Mouse (Mus musculus): Measurements from ENCODE around the gene Itm2b.

Itm2b gene

GRCm38 (mm10) chr14:73384913-73385719 lies at the start of gene Itm2b:
TSS of gene Itm2b (minus strand) at chr14:73385289.
- DNase-seq (ENCODE audit: low read depth in 1 of 2, low spot score in 2 of 2) = peak in 1 of 2 experiments; percentile 53

GRCm38 (mm10) chr14:73433487-73433886 lies 48.4 kb upstream of the Itm2b start:
- DNase-seq (ENCODE audit: low read depth in 1 of 2, low spot score in 2 of 2) = no peak

DNA sequence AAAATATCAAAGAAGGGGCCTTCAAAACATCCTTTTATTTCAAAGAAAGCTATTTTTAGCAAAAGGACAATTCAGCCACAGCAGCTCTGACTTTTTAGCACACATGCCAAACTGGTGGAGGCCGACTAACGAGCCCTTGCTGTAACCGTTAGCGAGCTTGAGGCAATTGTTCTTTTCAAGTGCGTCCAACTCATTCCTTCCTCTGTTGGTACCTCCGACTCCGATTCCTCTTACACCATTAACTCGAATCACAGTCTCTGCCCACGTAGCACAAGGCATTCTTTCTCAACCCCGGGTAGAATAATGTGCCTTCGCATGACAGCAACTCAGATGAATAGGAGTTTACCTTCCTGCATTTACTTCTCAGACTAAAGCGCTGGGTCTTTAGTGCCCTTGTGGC lies 45.5 kb upstream of the Itm2b start:
- no peak for DNase-seq (ENCODE audit: low read depth in 1 of 2, low spot score in 2 of 2)

DNA sequence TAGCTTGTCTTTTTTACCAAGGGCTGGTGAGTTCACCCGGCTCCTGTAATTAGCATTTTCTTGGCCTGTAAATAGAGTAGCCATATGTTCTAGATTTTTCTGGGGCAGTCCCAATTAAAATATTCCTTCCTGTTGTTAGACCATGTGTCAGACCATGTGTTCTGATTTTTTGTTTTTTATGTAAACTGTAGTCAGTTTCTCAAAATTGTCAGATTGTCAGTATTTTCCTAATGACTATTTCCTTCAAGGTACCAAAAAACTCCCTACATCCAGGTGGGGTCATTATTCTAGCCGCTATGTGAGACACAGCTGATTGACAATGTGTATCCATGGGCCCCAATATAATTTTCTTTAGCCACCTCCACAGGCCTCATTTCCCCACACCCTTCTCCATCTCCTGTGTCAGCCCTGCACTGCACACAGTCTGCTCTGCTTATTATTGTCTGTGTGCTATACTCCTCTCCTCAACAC lies 40.5 kb upstream of the Itm2b start:
- DNase-seq (ENCODE audit: low read depth in 1 of 2, low spot score in 2 of 2) = no peak

DNA sequence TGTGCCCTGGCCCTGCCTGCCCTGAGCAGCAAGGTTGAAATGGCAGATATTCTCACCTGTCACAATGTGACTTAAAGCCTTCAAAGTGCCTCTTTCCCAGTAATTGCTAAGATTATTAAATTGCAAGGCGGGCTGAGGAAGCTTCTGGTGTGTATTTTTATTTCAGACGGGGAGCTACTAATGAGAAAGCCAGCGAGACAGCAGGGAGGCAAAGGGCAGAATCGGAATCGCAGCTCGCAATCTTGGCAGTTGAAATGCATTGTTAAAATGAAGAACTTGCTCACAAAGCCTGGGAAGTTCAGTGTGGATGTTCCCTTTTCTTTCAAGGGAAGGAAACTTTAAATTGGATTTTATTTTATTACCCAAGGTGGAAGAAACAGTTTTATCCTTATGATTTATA lies 39.9 kb upstream of the Itm2b start:
- no peak for DNase-seq (ENCODE audit: low read depth in 1 of 2, low spot score in 2 of 2)

DNA sequence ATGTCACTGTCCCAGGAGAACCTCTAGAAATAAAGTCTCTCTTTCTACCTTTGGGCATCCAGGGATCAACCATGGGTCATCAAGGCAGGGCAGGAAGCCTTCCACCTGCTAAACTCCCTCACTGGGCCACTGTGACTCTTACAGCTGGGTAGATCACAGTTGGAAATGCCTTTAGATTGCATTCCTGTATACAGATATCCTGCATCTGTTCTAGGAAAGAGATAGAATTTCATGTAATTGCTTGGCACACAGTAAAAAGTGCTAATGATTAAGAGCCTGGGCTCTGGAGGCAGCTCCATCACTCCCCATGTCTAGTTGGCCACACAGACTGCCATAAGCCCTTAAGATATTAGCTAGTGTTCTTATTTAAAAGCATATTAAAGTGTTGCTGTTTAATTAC lies 38.5 kb upstream of the Itm2b start:
- no peak for DNase-seq (ENCODE audit: low read depth in 1 of 2, low spot score in 2 of 2)

DNA sequence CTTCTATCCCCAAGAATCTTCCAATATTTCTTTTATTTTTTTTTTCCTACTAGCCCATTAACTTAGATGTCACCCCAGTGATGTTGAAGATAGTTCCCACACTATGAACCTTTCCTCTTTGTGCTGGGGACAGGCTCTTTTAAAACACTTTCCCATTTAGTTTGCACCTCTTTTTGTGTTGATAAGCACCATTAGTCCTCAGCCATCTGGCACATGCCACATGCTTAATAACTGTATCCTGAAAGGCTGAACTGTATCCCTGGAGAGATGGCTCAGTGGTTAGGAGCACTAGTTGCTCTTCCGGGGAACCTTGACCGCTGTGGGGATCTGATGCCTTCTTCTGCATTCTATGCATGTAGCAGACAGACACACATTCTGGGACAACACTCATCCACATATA lies 37.5 kb upstream of the Itm2b start:
- DNase-seq (ENCODE audit: low read depth in 1 of 2, low spot score in 2 of 2) = no peak

- DNase-seq (ENCODE audit: low read depth in 1 of 2, low spot score in 2 of 2) = no peak
These were observed 36.5 kb upstream of the Itm2b start for GRCm38 (mm10) chr14:73421580-73421979.

GRCm38 (mm10) chr14:73420138-73420745 lies 35.2 kb upstream of the Itm2b start:
- no peak for DNase-seq (ENCODE audit: low read depth in 1 of 2, low spot score in 2 of 2)

DNA sequence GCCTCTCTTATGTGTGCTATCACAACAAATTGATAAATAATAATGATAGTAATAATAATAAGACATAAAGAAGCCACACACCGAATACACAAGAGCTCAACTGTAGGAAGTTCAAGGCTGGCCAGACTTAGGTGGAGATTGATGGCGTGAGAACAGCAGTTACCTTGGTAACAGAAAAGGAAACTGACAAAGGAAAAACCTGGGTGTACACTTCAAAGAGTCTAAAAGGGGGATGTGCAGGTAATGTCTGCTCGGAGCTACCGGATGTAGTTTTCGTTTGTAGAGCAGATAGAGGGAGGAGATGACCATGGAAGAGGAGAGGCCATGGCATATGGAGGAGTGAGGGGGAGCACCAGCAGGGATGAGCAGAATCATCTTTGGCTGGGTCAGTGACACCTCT lies 31.4 kb upstream of the Itm2b start:
- no peak for DNase-seq (ENCODE audit: low read depth in 1 of 2, low spot score in 2 of 2)

GRCm38 (mm10) chr14:73415376-73416035 lies 30.4 kb upstream of the Itm2b start:
- no peak for DNase-seq (ENCODE audit: low read depth in 1 of 2, low spot score in 2 of 2)

- DNase-seq (ENCODE audit: low read depth in 1 of 2, low spot score in 2 of 2) = no peak
These were observed 26.6 kb upstream of the Itm2b start for GRCm38 (mm10) chr14:73411729-73412128.

DNA sequence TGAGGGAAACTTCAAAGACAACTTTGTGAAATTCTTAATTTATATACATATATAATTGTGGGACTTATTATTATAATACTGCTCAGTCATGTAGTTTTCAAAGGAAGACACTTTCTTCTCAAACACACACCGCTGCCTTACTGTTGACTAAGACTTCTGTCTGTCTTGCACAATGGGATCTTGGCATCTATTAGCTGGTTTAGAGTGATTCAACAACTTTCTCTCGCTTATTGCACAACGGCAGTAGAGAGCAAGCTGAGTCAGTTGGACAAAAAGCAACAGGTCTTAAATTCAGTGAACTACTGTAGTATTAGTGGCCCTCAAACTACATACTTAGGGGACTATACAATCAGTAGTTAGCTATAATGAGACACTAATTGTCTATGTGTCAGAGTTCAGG lies 25.0 kb upstream of the Itm2b start:
- no peak for DNase-seq (ENCODE audit: low read depth in 1 of 2, low spot score in 2 of 2)

GRCm38 (mm10) chr14:73408223-73408845 lies 23.2 kb upstream of the Itm2b start:
- DNase-seq (ENCODE audit: low read depth in 1 of 2, low spot score in 2 of 2) = no peak

DNA sequence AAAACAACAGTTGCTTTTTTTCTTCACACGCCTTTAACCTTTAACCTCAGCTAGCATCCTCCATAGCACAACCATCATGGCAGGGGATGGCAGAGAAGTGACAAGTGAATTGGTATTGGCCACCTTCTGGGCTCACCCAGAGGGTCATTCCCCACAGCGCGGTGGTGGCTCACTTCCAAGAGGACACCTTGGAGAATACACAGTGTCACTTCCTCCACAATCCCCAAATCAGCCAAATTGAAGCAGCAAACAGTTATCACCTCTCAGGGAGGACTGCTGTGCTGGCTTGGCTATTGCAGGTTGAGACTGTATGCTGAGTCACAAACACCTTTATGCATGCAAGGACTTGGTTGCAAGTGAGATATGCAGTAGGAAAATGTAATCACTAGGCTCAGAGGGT lies 18.9 kb upstream of the Itm2b start:
- DNase-seq (ENCODE audit: low read depth in 1 of 2, low spot score in 2 of 2) = no peak

DNA sequence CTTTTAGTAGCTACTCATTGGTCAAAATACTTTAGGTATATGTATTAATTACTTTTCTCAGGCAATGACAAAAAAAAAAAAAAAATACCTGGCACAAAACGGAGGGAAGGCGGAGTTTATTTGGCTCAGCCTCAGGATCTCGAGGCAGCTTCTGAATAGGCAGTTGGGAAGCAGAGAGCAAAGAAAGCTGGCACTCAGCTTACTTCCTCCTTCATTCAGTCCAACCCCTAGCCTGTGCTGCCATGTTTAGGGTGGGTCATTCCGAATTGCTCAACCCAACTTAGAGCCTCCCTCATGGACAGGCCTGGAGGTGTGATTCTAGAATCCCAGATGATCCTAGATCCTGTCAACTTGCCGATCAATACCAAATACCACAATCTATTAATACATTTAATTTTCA lies 18.3 kb upstream of the Itm2b start:
- DNase-seq (ENCODE audit: low read depth in 1 of 2, low spot score in 2 of 2) = no peak

GRCm38 (mm10) chr14:73402296-73403035 lies 17.4 kb upstream of the Itm2b start:
- no peak for DNase-seq (ENCODE audit: low read depth in 1 of 2, low spot score in 2 of 2)

GRCm38 (mm10) chr14:73401408-73401807 lies 16.3 kb upstream of the Itm2b start:
- no peak for DNase-seq (ENCODE audit: low read depth in 1 of 2, low spot score in 2 of 2)

DNA sequence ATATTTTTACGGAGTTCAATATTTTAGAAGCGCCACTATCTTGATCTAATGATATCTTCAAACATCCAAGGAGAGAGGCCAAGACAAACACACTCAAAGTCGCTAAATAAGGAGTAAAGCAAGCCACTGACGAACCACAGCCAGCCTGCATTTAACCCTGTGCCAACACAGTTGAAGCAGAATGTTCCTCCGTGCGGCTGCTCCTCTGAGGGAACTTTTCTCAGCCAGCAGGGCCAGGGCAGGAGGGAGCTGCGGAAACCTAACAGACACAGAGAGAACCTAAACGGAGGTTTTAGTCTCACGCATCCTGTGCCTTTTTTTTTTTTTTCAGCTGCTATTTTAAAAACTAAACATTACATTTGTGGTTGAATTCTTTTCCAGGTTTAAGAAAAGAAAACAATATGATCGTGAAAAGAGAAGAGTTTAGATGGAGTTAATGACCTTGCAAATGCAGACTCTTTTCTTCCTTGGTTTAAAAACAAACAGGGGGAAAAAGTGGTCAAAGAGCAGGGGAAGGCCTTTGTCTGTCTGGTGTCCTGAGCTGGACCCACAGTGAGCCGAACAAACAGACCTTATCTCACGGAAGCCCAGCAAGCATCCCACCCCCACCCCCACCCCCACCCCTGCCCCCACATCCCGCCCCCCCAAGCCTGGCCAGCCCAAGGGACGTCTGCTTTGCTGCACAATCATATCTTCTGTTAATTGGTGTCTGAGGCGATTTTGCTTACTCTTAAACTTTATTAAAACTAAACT lies 15.0 kb upstream of the Itm2b start:
- DNase-seq (ENCODE audit: low read depth in 1 of 2, low spot score in 2 of 2) = no peak

- DNase-seq (ENCODE audit: low read depth in 1 of 2, low spot score in 2 of 2) = no peak
These were observed 13.4 kb upstream of the Itm2b start for GRCm38 (mm10) chr14:73398367-73398996.

Data from monocyte, adult 2 months (primary cell).